Mouse (Mus musculus) cerebellum, adult (tissue): ENCODE measurements around the gene Mymx.

Experiments
- ATAC-seq: cut with Nextera tagmentation; 2 replicates; pipeline ENCODE4 v1.9.2; 2017; ENCODE audit warnings: mild to moderate bottlenecking, moderate library complexity, mixed read lengths; ENCODE audit not compliant: insufficient number of reproducible peaks, low FRiP score, low TSS enrichment

Gene Mymx

DNA sequence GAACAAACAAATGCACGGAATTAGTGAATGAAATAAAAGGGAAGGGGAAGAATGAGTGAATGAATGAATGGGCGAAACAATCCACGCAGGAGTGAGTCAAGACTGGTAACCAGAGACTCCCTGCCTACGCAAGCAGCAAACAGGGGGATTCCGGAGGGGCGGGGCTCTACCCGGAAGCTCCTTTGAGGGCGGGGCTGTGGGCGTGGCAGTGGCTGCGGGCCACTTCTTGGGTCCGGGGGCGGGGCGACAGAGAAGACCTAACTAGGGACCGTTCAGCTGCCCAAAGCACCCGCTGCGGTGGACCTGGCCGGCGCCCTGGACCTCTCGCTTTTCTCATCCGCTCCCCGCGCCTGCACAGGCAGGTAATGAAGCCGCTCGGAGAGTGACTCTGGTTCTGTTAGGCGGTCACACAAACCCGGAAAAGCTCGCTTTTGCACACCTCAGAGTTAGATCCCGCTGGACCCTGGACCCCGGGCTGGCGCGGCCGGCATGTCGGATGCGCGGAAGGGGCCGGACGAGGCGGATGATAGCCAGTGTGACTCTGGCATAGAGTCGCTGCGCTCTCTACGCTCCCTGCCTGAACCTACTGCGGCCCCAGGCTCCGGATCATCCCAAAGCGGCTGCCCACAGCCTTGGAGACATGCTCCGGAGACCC is 46.3 kb downstream of the Mymx start, which contains the start of gene Nfkbie:
Gene Nfkbie, plus strand, starts transcription at position 252 of the 655 bp plus-strand sequence.
- peak; percentile 28 for ATAC-seq

DNA sequence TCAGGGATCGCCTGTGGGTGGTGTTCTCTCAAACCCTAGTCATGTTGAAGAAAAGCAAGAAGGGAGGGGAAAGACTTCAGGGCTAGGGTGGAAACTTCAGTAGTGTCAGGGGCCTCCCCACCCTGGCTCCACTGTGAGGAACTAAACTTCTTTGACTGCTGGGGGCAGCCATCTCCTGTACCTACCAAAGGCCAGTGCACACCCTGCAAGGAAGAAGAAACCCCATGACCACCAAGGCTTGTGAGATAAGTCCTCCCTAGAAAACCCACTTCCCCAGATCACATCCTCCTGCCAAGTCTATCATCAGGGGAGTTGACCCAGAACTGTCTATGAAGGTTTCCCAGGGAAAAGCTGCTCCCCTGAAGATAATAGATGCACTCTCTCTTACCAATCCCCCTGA is 47.5 kb downstream of the Mymx start:
- ATAC-seq, result no peak

DNA sequence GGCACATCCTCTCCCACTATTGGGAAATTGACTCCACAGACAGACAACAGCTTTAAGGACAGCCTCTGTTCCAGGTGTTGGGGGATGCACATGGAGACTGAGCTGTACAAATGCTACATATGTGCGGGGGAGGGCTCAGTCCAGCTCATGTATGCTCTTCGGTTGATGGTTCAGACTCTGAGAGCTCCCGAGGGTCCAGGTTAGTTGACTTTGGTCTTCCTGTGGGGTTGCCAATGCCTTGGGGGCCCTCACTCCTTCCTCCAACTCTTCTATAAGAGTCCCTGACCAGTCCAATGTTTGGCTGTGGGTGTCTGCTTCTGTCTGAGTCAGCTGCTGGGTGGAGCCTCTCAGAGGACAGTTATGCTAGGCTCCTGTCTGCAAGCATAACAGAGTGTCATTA is 48.8 kb downstream of the Mymx start:
- ATAC-seq, result no peak

DNA sequence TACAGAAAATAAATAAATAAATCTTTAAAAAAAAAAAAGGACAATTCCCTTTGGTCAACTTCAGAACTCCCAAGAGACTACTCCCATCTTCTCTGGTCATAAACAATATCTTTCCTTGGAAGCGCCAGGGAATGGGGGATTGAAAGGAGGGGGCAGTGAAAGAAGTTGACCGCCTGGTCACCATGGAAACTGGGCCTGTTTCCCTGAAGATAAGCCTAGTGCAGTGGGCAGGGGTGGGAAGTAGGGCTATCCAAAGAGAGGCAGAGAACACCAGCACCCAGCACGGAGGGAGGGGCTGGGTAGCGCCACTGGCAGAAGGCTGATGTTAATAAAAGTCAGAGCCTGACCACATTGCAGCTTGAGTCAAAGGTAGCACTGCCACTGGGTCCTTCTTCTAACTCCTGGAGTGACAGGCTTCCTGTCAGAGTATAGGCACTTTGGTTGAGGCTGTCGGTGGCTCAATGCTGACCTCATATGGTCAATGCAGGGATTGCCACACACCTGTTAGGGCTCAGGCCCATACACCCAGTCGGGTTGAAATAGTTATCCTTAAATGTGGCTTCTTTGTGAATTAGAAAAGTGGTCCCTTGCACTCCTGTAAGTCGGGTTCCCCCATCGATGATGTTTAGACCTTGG is 50.0 kb downstream of the Mymx start:
- ATAC-seq, result 0 out of 2 replicates have a peak, but pooled peaks have one; percentile 4

DNA sequence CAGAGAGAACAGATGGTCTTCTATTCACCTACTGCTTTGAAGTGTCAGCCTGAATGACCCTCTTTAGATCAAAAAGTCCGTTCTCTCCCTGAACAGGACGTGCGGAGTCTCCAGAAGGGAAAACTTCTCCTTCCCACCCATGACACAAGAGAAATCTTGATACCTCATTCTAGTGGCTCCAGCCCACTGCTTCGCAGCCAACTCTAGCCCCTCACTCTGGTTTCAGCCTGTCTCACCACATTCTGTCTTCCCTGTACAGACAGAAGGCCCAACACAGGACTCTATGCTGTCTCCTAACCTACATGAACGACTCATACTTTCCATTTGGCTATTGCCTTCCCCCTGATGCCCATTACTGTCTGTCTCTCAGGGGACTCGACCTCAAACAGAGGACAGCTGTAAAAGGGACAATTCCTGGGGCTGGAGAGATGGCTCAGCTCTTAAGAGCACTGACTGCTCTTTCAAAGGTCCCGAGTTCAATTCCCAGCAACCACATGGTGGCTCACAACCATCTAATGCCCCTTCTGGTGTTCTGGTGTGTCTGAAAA is 50.6 kb downstream of the Mymx start:
- no peak for ATAC-seq
